Mouse (Mus musculus): ENCODE results near the gene Epha2.

- TF ChIP-seq CTCF (IDR thresholded peaks at IDR 0.05; ENCODE audit: low read depth) = no peak
- TF ChIP-seq EP300 (optimal IDR thresholded peaks at IDR 0.05) = no peak
Measured at GRCm38 (mm10) chr4:141348616-141349015, 47.6 kb downstream of the Epha2 start.

Data from stomach, postnatal 0 days (tissue).